Mouse (Mus musculus) gastrocnemius, adult 8-10 months (tissue): ENCODE data around the gene Acd. TPM values are rescaled to one million over a fixed set of nuclear protein-coding genes. Genes with fewer than 3 reads are reported as not detected.

Source experiments
- DNase-seq, 2 experiments: peaks; one replicate each; pipeline ENCODE4 v3.0.0; 2022; ENCODE audit warnings: low spot score in 2 of 2
- total RNA-seq, 4 experiments: library from RNA; stranded (reverse); gene quantifications; 2 replicates each; pipeline ENCODE4 v1.2.4; 2022

Gene Acd
- total RNA-seq, 4 experiments from 2014 or later: 3.4 to 5.8 (median 4.4) TPM

- DNase-seq: no peak
These were observed 1.1 kb upstream of the Acd start for GRCm38 (mm10) chr8:105702001-105702401.

GRCm38 (mm10) chr8:105700566-105700965 lies 336 bp downstream of the Acd start:
- DNase-seq: peak in 1 of 2 experiments; percentile 51

- DNase-seq: no peak
These were observed 1.2 kb downstream of the Acd start for GRCm38 (mm10) chr8:105699488-105700215.

GRCm38 (mm10) chr8:105698734-105699133 lies 2.2 kb downstream of the Acd start:
- no peak for DNase-seq

GRCm38 (mm10) chr8:105697196-105697780 lies 3.6 kb downstream of the Acd start:
- no peak for DNase-seq

- DNase-seq: no peak
These were observed 5.7 kb downstream of the Acd start for GRCm38 (mm10) chr8:105695080-105695780.

GRCm38 (mm10) chr8:105694051-105694799 lies 6.7 kb downstream of the Acd start:
- no peak for DNase-seq

GRCm38 (mm10) chr8:105693648-105694047 lies 7.3 kb downstream of the Acd start:
- no peak for DNase-seq

- DNase-seq: no peak
These were observed 8.3 kb downstream of the Acd start for GRCm38 (mm10) chr8:105692449-105693182.

- DNase-seq: no peak
These were observed 9.9 kb downstream of the Acd start for GRCm38 (mm10) chr8:105690978-105691377.

- DNase-seq: no peak
These were observed 10.9 kb downstream of the Acd start for GRCm38 (mm10) chr8:105689983-105690360.

GRCm38 (mm10) chr8:105689256-105689982 lies 11.5 kb downstream of the Acd start:
- DNase-seq: no peak

- DNase-seq: no peak
These were observed 12.6 kb downstream of the Acd start for GRCm38 (mm10) chr8:105688242-105688752.

- DNase-seq: no peak
These were observed 13.4 kb downstream of the Acd start for GRCm38 (mm10) chr8:105687512-105687911.

GRCm38 (mm10) chr8:105686551-105686950 lies 14.4 kb downstream of the Acd start:
- DNase-seq: no peak

- DNase-seq: peak in 1 of 2 experiments; percentile 43
These were observed 15.1 kb downstream of the Acd start, which contains the start of gene Carmil2 for GRCm38 (mm10) chr8:105685796-105686308. Carmil2 (plus strand) TSS chr8:105686274.

GRCm38 (mm10) chr8:105685325-105685724 lies 15.6 kb downstream of the Acd start:
- no peak for DNase-seq

- no peak for DNase-seq
These were observed 23.0 kb downstream of the Acd start for GRCm38 (mm10) chr8:105677891-105678290.

- no peak for DNase-seq
These were observed 39.7 kb downstream of the Acd start for GRCm38 (mm10) chr8:105661167-105661566.

GRCm38 (mm10) chr8:105657641-105658040 lies 43.3 kb downstream of the Acd start:
- DNase-seq: no peak
